Mouse (Mus musculus): ENCODE measurements around the gene Fam214a.

DNA sequence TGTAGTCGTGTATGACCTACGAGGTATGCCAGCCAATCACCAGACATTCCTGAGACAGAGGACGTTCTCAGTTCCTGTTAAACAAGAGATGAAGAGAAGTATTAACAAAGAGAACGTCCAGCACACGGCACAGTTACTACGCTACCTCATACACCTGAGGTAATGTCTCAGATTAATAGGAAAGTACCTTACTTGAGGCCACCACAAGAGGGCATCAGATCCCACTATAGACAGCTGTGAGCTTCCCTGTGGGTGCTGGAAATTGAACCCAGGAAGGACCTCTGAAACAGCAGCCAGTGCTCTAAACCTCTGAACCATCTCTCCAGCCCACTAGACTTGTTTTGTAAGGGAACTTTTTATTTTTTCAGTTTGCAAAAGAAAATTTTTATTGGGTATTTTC, 73.0 kb downstream of the Fam214a start:
- no peak for TF ChIP-seq GATA1 (IDR thresholded peaks at IDR 0.05; ENCODE audit: borderline replicate concordance, low read length)
- no peak for TF ChIP-seq FLI1 (IDR thresholded peaks at IDR 0.05; ENCODE audit: low read length)
